Mouse (Mus musculus) adrenal gland (tissue): ENCODE data around the gene Eps8.

Experiments used
- intact Hi-C: fragments of 180-260 bp; cut with DNase I; formaldehyde crosslinking; loops from one replicate; pipeline ENCODE4 v1.15.1; 2025

Eps8 gene

DNA sequence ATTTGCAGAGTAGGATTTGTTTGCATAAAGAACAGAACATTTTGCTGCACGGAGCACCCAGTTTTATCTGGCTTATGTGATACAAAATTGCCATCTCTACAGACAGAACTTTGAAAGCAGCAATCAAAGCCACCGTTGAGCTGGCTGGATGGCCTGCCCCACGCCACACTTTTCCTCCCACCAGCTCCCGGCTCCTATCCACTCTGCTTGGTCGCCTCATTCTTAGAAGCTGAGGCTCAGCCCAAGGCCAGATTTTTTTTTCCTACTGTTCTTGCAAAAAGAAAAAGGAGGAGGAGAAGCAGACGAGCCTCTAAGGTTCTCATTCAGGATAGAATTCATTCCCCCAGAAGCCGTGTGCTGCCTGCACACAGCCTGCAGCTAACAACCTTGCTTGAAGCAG is 80.8 kb downstream of the Eps8 start:
- intact Hi-C loops: no loop called here

DNA sequence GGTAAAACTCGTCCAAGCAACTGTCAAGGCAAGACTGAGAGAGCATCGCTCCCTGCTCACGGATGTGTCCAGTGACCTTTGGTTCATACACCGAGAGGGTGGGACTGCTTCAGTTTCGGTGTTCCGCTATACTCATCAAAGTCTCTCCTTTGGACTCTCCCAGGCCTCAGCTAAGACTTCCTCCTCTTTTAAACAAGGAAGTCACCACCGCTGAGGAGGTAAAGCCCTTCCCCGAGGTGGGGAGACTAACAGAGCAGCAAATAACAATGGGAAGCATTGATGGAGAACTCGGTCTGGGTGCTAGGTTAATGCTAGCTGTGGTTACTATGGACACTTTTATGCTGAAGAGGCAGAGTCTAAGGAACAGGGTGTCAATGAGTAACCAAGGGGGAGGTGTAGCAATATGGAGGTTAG is 84.0 kb downstream of the Eps8 start:
- intact Hi-C loops: no loop called here

DNA sequence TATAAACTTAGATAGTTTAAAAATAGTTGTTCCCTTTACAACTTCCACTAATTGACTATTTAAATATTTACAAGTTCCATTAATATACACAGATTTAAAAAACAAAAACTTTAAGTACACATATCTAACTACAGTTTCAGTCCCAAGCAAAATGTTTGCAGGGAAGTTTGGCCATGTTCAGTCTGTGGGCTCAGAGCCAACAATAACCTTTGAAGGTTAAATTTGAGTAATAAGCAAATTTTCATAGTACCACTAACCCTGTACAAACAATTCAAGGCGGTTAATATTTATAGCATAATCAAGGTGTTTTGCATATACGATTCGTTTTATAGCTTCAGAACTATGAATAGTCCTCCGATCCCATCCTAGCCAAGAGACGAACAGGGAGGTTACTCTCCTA is 84.7 kb downstream of the Eps8 start:
- intact Hi-C loops: no loop called here

DNA sequence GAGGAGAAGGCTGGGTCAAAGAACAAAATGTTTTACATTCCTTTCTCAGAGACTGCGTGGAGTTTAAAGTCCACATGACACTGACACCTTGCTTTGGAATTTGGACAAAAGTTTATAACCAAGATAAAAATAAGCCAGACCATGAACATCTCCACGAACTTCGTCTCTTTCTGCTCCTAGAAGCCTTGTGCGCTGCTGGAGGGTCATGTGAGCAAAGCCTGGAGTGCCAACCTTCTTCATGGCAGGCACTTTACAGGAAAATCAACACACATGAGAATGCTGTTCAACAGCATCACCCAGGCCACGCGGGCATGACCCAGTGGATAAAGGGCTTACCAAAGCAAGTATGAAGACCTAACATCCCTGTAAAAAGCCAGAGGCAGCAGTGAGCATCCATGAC is 85.6 kb downstream of the Eps8 start:
- intact Hi-C loops: no loop called here

DNA sequence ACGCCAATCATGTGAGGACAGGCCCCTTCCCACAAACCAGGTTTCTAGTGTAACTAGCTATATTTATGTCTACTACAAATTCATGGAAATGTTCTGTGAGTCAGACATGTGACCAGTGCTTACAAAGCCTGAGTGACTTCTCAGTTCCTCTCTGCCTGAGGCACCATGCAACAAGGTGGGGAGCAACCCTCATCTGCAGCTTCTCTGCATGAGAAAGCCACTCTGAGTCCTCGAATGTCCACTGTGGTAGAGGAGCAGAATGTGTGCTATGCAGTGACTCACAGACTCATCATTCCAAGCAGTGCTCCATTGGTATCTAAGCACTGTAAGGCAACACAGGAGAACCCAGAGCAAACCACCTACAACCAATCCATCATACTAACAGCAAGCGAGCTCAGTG is 88.8 kb downstream of the Eps8 start:
- intact Hi-C loops: no loop called here

DNA sequence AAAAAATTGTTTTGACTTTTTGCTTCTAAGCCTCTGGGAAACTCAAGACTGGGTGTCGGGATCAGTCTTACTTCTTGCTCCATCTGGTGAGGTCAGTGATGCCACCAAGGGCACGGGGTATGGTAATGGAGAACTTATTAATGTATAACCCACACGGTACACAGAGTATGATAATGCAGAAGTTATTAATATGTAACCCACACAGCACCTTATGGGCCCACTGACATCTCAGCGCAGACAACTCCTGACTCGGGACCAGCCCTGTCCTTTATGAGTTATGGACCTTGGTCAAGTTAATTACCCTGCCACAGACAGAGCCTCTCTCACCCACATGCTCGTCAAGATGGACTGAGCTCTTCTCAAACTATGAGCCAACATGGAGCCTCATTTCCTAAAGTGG is 89.2 kb downstream of the Eps8 start:
- intact Hi-C loops: no loop called here

DNA sequence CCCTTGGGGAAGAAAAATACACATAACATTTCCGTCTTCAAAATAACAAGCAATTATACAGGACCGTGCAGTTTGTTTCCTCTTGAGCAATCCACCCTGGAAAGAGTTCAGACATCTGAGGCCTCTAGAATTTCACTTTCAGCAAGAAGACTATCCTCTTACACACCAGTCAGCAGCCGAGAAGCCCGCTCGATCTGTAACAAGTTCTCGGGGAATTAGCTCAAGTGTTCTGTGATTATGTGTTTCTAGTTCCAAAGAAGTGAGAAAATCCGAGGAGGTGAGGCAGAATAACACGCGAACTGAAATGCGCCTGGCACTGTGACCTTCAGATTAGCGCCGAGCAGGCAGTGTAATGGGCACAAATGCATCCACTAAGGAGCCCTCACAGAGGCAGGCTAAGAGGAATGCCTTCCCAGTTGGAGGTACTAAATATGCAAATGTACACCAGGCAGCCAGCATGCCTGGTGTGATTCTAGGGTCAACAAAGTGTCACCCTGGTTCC is 94.3 kb downstream of the Eps8 start:
- intact Hi-C loops: no loop called here

DNA sequence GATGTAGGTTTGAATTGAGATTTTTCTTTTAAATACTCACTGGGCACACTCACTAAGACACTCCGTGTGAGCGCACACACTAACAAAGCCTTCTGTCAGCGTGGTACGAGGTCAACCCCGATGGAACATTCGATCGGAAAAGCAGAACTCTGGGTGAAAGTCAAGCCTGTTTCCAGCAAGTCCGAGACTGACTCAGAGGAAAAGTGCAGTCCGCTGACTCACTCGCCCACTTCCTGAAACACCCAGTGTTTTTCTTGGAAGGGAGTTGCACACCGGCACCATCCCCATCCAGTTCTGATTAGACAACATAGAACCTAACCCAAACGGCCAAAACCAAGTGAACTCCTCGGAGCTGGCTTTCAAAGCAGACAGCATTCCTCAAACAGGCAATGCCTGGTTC is 95.8 kb downstream of the Eps8 start:
- intact Hi-C loops: no loop called here

DNA sequence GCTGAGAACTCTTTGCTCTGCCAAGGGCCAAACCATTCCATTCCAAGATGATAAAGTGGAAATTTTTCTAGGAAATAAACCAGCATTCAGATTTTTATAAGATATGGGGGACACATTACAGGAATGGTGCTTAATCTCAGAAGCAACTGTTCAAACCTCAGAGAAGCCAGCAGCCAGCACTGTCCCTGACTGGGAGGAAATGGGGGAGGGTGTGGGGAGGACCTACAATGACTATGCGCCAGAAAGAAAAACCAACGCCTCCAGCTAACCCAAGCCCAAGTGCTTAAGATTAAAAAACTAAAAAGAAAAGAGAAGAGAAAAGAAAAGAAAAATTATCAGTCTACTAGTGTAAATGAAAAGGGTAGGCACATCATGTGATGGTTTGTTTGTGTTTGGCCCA is 97.0 kb downstream of the Eps8 start:
- intact Hi-C loops: no loop called here

DNA sequence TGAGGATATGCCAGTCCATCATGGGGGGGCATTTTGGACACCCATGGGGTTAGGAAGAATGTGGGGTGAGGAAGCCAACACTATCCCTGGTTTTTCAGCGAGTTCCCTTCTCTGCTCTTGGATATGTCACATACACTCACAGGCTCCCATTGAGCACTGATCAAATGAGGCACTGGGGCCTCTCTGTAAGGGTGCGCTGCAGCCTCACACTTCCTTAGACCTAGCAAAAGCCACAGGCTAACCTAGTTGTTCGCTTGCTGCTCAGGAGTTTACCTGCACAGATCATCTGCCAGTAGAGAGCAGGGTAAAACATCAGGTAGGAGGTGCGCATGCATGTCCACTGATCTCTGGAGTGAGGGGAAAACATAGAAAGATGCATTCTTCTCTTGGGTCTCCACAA is 97.5 kb downstream of the Eps8 start:
- intact Hi-C loops: no loop called here

DNA sequence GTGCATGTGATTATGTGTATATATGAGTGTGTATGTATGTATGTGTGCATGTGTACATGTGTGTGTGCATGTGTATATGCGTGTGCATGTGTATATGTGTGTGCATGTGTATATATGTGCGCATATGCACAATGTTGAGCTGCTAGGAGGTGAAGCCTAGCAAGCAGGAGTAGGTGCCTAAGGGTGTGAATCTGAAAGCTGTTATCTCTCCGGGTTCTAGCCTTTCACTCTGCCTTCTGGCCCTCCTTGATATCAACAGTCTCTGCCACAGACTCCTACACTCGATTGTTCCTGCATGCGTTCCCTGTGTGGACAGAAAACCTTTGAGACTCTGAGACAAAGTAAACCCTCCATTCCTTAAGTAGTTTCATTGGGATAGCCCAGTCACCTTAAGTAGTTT is 98.0 kb downstream of the Eps8 start:
- intact Hi-C loops: no loop called here

DNA sequence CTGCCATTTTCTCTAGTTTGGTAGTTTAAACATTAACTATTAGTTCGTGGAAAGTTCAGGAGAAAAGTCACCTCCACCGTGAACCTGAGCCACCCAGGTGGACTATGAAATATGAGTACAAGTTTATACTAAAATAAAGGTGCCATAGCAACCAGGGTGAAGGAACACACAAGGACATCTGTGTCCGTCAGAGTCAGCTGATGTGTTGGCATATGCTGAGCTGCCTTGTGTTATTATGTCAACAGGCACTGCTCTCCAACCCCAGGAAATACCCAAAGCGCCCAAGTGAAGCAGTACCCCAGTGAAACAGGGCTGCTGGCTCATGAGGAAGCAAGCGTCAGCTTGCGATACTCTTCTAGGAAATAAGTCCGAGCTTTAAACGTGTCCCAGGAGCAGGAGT is 104.5 kb downstream of the Eps8 start:
- intact Hi-C loops: no loop called here

DNA sequence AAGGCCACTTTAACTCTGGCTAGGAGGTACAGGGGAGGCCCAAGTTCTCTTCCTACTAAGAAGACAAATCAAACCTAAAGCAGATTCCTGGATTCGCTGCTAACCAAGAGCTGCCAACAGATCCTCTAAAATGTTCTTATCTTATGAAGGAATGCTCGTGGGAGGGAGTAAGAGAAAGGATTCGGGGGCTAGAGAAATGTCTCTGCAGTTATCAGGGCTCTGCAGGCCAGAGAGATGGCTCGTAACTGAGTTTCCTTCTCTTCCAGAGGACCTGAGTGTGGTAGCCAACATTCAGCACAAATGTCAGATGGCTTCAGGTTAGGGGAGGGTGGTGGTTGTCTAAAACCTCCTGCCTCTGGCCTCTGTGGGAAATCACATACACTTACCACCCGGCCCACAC is 106.1 kb downstream of the Eps8 start:
- intact Hi-C loops: no loop called here

DNA sequence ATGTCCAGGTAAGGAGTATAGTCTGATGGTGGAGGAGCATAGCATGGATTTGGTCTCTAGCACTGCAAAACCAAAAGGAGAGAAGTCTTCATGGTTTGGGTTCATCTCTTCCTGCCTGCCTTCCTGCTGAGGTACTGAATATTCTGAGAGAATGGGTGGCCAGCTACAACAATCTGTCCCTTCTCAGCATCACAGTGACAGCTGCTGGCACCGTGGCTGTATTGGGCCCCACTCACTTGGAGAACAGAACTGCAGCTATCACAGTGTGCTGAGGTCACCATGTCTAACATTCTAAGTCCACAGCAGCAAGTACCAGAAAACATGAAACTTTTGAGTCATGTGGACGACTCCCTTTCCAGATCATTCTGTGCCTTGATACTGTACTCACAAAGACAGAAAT is 107.1 kb downstream of the Eps8 start:
- intact Hi-C loops: no loop called here

DNA sequence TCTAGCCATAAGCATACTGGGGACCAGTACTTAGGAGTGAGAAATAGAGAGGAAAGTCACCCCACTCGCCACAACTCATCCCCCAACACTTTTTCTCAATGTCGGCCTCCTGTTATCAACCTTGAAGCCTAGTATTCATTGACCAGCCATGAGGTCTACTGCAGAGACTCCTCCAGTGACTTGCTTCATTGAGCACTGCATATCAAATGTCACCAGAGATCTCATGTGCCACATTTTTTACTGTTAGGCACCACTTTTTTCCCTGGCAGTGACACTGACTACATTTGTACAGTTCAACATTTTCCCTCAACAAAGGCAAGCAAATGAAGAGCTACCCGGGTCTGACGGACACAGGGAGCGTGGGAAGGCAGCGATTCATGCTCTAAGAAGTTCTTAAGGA is 108.6 kb downstream of the Eps8 start:
- intact Hi-C loops: no loop called here

DNA sequence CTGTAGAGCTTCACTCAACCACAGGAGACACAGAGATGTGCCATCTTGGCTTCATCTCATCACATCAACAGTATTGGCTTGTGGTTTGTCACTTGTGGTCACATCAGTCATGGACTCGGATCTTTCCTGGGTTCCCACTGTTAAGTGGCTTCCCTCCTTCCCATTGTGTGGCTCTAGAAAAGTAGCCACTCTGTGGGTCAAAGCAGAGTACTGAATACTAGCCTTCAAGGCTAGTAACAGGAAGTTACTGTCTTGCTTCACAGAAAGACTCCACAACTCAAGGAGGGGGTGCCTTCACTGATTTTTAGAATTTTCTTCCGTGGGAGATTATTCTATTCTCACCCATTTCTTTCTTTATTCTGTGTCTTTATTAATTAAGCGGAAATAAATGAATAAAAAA is 109.3 kb downstream of the Eps8 start:
- intact Hi-C loops: no loop called here

DNA sequence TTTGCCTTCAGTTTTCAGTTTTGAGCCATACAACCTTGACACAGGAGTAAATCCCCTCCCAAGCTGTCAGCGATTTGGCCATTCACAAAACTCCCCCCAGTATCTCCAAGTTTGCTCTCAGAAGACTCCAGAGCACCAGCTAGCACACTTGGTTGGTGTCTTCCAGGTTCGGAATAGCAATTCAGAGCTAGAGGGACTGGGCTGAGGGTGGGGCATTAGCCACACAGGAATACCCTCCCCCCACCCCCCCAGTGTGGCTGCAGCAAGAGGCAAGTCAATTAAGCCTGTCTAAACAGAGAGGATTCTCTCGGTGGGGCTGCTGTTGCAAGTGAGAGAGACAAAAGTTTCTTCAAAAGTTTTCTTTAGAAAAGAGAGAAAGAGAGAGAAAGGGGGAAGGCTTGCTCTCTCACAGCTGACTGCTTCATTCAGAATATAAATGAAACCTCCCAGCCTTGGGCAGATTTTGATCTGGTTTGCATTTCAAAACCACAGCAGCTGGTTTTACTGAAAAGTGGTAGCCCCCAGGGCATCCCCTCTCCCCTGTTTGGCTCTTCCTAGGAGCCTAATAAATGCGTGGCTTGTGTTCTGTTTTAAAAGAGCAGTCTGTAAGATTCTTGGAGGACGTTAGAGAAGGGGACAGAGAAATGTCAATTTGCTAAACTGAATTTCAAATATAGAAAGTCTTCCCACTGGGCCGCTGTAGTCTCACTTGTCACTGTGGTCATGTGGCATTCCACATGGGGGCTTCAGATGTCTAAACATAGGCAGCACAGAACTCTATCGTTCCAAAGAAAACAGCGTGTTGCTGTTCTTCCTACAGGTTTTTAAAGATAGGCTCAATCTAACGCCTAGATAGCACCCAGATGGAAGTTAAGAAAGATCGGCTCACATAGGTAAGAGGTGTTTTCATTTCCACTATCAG is 112.2 kb downstream of the Eps8 start:
- intact Hi-C loops: no loop called here

DNA sequence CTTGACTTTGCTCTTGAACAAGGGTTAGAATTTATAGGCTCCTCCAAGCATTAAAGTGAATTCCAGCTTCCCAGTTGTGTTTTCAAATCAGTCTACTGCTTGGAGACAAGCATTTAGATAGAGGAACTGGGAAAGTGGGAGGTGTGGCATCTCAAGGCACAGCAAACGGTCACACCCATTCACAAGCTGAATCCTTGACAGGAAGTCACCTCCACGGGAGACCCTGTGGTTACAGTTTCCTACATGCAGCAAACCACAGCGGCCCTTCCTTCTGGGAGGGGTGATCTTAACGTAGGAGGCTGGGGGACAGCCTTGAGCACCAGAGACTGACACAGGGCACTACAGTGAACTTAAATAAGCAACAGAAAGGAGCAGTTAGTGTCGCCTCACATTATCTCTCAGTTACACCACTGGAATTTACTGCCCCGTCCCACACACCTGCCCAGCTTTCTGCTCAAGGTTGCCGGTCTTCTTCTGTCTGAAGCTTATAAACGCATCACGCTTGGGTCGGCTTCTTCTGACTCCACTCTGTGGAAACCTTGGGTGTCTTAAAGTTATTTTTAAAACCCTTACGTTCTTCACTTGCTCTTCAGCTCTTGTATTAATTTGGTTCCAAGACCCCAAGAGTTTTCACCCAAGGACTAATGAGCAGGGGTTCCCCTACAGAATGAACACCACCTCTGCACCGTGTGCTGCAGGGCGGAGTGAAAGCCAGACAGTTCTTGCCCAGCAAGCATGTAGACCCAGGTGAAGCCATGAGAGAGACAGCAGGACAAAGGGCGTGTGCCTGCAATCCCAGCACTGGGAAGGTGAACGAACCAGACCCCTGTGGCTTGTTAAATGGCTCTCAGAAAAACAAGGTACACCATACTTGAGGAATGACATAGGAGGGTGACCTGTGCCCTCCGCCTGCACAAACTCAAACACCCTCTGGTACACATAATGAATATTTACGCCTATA is 113.2 kb downstream of the Eps8 start:
- intact Hi-C loops: no loop called here

DNA sequence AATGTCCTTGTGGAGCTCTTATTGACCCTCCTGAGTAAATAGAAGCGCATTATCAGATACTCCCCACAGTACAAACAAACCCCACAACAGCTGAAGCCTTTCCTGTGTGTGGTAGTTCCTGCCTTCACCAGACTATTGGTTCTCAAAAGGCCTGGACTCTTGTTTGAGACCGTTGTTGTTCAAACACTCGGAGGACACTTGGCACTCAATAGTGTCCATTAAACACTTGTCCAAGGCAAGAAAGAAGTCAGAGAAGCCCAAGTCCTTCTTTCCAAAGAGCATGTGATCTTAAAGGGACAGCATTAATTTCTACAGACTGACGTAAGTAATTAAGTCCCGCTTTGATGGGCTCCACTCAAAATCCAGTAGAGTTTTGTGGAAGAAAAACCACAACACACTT is 113.9 kb downstream of the Eps8 start:
- intact Hi-C loops: no loop called here

DNA sequence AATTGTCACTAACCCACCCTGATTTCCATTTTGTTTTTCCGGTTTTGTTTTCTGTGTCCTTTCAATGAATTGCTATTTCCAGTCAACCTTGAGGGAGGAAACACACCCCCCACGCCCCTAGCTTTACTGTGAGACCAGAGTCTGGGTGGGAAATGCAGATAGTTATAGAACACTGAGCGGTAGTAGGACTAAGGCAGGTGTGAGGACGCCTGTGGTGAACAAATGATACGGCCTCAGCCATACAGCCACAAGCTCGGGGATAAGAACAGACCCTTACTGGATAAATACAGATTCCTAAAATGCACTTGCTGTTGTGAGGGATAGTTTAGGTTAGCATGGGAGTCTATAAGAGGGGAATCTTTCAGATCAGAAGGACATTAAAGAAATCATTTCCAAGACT is 114.3 kb downstream of the Eps8 start:
- intact Hi-C loops: no loop called here

DNA sequence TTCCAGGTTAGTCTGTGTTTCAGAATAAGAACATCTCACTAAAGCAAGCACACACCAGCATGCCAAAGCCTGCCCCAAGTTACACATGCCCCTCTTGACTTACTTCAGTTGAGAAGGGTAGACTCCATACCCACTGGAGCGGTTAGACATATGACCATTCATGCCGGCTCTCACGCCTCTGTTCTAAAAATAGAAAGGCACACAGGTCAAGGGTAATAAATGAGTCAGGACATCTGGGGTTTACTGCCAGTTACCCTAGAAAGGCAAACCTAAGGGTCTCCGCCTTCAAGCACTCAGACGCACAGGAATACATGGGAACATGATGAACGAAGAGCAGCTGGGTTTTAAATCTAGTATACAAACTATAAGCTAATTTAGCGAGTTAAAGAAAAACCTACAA is 115.5 kb downstream of the Eps8 start:
- intact Hi-C loops: no loop called here

DNA sequence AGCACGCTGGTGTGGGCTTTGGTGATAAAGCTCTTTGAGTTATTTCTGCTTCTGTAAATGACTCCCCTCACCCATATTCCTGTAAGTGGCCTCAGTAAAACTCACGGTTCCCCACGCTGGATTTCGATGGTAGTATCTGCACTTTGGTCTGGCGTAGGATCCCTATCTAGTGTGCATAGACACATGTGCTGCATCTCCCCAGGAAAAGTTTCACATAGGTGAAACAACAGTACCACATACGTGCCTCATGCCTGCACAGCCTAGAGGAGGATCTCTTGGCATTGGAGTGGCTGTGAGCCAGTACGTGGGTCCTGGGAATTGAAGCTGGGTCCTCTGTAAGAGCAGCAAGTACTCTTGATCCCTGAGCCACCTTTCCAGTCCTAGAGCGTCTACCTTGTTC is 121.9 kb downstream of the Eps8 start:
- intact Hi-C loops: no loop called here
